Comparison of ENCODE assay signal across 8 mouse cellular contexts in the genomic region with DNA sequence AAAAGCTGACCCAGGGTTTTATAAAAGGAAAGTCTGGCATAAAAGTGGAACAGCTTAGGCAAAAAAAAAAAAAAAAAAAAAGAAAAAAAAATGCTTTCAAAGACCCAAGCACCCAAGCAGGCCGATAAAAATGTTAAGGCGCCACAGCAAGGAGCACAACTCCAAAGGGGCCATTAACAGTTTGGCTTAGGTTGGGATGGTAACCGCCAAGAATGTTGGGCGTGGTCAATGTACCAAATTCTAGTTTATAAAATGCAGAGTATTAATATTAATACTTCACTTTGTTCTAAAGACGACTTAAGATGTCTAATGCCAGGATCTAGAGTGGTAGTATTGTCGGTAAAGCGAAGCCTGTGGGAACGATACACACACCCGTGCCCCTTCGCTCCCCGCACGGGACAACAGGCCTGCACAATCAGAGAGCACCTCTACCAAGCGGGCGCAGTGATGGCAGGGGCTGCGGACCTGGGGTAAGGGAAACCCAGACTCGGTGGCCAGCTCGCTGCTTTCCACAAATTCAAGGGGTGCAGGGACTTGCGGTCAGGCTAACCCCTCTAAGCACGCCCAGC. TPM values are rescaled to one million over a fixed set of nuclear protein-coding genes. Genes with fewer than 3 reads are reported as not detected.
DNase-seq lines count a peak whose midpoint lies in the region; ATAC-seq and TF ChIP-seq lines count a peak whose summit lies in the region.

No protein-coding gene starts in this region.

- peak overlapping the region; percentile 99 for H3K27ac ChIP-seq in forebrain, embryonic 10.5 days
- H3K27ac ChIP-seq in limb, embryonic 12.5 days, result peak overlapping the region; percentile 98
- H3K27ac ChIP-seq in neural tube, embryonic 13.5 days (replicated peaks), result peak overlapping the region; percentile 99

- ATAC-seq in limb, embryonic 12.5 days (ENCODE audit: insufficient number of reproducible peaks, insufficient read depth, low FRiP score, low TSS enrichment, low read depth), result no peak; the same call in 1 of the 2 replicates
- ATAC-seq in neural tube, embryonic 13.5 days (ENCODE audit: low read depth), result peak; percentile 65

- H3K4me3 ChIP-seq in C2C12 (ENCODE audit: insufficient read depth, poor library complexity, severe bottlenecking), result peak overlapping the region; percentile 92
- peak overlapping the region; percentile 84 for H3K4me3 ChIP-seq in forebrain, embryonic 10.5 days
- H3K4me3 ChIP-seq in limb, embryonic 12.5 days (replicated peaks), result peak overlapping the region; percentile 88
- H3K4me3 ChIP-seq in neural tube, embryonic 13.5 days, result peak overlapping the region; percentile 89

- H3K79me2 ChIP-seq in C2C12 (ENCODE audit: control insufficient read depth, insufficient read depth), result peaks cover 39% of the 10 kb centered on the region

- H3K9me3 ChIP-seq in forebrain, embryonic 10.5 days, result no peaks in the 10 kb centered on the region
- no peaks in the 10 kb centered on the region for H3K9me3 ChIP-seq in limb, embryonic 12.5 days
- H3K9me3 ChIP-seq in neural tube, embryonic 13.5 days, result no peaks in the 10 kb centered on the region

- peaks cover 27% of the 10 kb centered on the region for H3K4me1 ChIP-seq in forebrain, embryonic 10.5 days
- H3K4me1 ChIP-seq in limb, embryonic 12.5 days (replicated peaks), result peaks cover 18% of the 10 kb centered on the region
- peaks cover 29% of the 10 kb centered on the region for H3K4me1 ChIP-seq in neural tube, embryonic 13.5 days (replicated peaks)

- peak overlapping the region; percentile 84 for H3K4me2 ChIP-seq in limb, embryonic 12.5 days
- peak overlapping the region; percentile 76 for H3K4me2 ChIP-seq in neural tube, embryonic 13.5 days

- no peak for TF ChIP-seq CTCF in C2C12 (IDR thresholded peaks at IDR 0.05; ENCODE audit: control insufficient read depth, insufficient read depth, insufficient read length)

- H3K79me3 ChIP-seq in C2C12 (ENCODE audit: low read depth), result peaks cover 32% of the 10 kb centered on the region

- peak; percentile 55 for DNase-seq in gastrocnemius, adult 18-20 months (ENCODE audit: low spot score)
- DNase-seq in gastrocnemius, postnatal 4 days (ENCODE audit: low spot score in 2 of 2), result no peak
- no peak for DNase-seq in forebrain, embryonic 10.5 days (ENCODE audit: extremely low spot score, low spot score)
- DNase-seq in thymus, postnatal 25 days, result no peak
- DNase-seq in right cerebral cortex, postnatal 10 days (ENCODE audit: low spot score in 2 of 2), result no peak

- no peaks in the 10 kb centered on the region for H3K36me3 ChIP-seq in C2C12 (ENCODE audit: control insufficient read depth, insufficient read depth)
- no peaks in the 10 kb centered on the region; the same call in none of the 2 replicates for H3K36me3 ChIP-seq in forebrain, embryonic 10.5 days (replicated peaks)
- no peaks in the 10 kb centered on the region for H3K36me3 ChIP-seq in limb, embryonic 12.5 days
- H3K36me3 ChIP-seq in neural tube, embryonic 13.5 days, result no peaks in the 10 kb centered on the region

- peak overlapping the region; percentile 90 for H3ac ChIP-seq in C2C12 (ENCODE audit: control insufficient read depth, insufficient read length, low read depth)

- peak overlapping the region; percentile 95 for H3K9ac ChIP-seq in limb, embryonic 12.5 days (replicated peaks)
- H3K9ac ChIP-seq in neural tube, embryonic 13.5 days, result peak overlapping the region; percentile 92

- H3K27me3 ChIP-seq in C2C12 (ENCODE audit: control insufficient read depth, insufficient read depth, insufficient read length), result no peaks in the 10 kb centered on the region
- peaks cover 8% of the 10 kb centered on the region; the same call in 1 of the 2 replicates for H3K27me3 ChIP-seq in forebrain, embryonic 10.5 days (ENCODE audit: poor library complexity, severe bottlenecking)
- no peaks in the 10 kb centered on the region for H3K27me3 ChIP-seq in limb, embryonic 12.5 days
- no peaks in the 10 kb centered on the region for H3K27me3 ChIP-seq in neural tube, embryonic 13.5 days

- WGBS in forebrain, embryonic 10.5 days, result 2% methylated on average over 19 of the region's 19 CpGs
- 2% methylated on average over 19 of the region's 19 CpGs for WGBS in limb, embryonic 12.5 days
- 2% methylated on average over 19 of the region's 19 CpGs for WGBS in neural tube, embryonic 13.5 days

TF ChIP-seq in C2C12, 6 proteins besides CTCF, POLR2A, EP300 and RAD21:
- TF ChIP-seq MAX (IDR thresholded peaks at IDR 0.05), result no peak
- TF ChIP-seq FOSL1 (IDR thresholded peaks at IDR 0.05; ENCODE audit: insufficient read depth, low read length, poor library complexity, severe bottlenecking), result no peak
- no peak for TF ChIP-seq MYOD1 (IDR thresholded peaks at IDR 0.05; ENCODE audit: control insufficient read depth, insufficient read length, low read depth)
- no peak for TF ChIP-seq MYOG (IDR thresholded peaks at IDR 0.05; ENCODE audit: control insufficient read depth, extremely low read depth, insufficient read length)

RNA-seq across cellular contexts. Expression of gene Ubtd2, which starts 0.9 kb away (rescaled TPM):
- total RNA-seq in gastrocnemius, adult 18-20 months (2021), result 1 to 10 TPM; 7.2 to 7.7 TPM
- 10 to 100 TPM; 63.5 to 68.8 TPM for total RNA-seq in gastrocnemius, postnatal 4 days (2021)
- polyA plus RNA-seq in C2C12 (2012; fragmentation: generic; extraction: Trizol), result 14.3 TPM
- polyA plus RNA-seq in forebrain, embryonic 10.5 days (2016; fragmentation: Nextera tagmentation; extraction: Ambion mirVana), result 71.3 and 71.7 TPM in 2 replicates
- polyA plus RNA-seq in limb, embryonic 12.5 days (2016; fragmentation: Nextera tagmentation; extraction: Ambion mirVana), result 88.8 and 94.4 TPM in 2 replicates
- polyA plus RNA-seq in neural tube, embryonic 13.5 days (2015; fragmentation: Nextera tagmentation; extraction: Ambion mirVana), result 46.8 and 54.8 TPM in 2 replicates
